Mouse (Mus musculus): ENCODE results near the gene Ubap2.
A peak's percentile ranks its signal among the peaks of the same experiment; 100 is the strongest.

Gene Ubap2

DNA sequence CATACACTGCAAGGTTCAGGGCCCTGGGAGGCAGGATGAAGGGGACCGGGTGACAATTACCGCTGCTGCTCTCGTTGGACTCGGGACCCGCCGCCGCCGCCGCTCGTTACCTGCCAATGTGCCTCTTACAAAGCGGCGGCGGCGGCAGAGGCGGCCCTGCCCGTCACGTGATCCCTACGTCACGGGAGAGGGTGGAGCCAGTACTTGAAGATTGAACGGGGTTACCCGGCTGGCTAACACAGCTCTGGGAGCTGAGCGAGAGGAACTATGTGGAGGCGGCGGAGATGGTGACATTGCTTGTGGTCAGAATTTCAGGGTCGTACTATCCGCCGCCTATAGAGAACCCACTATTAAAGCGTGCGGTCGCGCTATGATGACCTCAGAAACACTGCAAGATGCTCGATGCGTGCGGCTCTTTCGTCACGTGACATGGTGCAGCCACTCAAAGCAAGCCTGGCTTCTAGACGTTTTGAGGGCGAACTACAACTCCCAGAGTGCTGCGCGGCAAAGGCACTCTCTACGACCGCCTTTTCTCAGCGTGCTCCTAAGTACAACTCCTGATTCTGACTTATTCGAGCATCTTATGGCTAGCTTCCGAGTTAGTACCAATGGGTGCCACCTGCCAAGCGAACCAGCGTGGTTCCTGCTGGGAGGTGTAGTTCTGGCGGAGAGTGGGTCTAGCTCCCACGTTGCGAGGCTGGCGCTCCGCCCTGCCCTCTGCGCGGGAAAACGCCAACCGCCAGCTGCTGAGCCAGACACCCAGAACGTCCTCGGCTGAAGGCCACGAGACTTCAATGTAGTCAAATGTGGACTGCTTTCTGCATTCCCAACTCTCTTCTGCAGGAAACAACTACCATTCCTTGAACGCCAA, at the start of gene Ubap2:
TSS of gene Ubap2 (minus strand) at position 165 of the 871 bp plus-strand sequence.
- peak; percentile 94 to 96 for DNase-seq (ENCODE audit: low read depth in 2 of 2, low spot score in 2 of 2)

DNA sequence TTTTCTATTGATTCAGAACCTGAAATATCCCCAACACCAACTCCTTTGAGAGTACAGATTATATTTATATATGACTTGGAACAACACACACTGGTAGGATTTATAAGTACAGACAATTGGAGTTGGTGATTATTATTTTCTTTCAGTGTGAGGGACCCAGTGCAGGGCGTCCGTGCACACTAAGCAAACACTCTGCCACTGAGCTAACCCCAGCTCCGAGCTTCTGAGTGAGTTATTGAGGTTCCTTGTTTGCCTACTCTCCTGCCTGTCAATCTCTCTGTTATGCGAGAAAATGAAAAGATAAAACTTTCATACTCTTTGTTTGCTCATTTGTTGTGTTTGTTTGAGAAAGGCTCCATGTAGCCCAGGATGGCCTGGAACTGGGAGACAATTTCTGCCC, 46.0 kb upstream of the Ubap2 start:
- no peak for DNase-seq (ENCODE audit: low read depth in 2 of 2, low spot score in 2 of 2)

DNA sequence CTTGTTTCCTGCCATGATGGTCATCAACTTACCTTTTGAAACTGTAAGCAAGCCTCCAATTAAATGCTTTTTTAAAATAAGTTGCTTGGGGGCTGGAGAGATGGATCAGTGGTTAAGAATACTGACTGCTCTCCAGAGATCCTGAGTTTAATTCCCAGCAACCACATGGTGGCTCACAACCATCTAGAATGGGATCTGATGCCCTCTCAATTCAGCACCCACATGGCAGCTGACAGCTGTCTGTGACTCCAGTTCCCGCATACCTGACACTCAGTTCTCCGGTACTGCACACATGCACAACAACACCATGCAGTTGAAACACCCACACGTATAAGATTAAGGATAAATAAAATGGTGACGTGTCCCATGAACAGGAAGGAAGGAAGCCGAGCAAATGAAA, 43.3 kb upstream of the Ubap2 start:
- DNase-seq (ENCODE audit: low read depth in 2 of 2, low spot score in 2 of 2): no peak

DNA sequence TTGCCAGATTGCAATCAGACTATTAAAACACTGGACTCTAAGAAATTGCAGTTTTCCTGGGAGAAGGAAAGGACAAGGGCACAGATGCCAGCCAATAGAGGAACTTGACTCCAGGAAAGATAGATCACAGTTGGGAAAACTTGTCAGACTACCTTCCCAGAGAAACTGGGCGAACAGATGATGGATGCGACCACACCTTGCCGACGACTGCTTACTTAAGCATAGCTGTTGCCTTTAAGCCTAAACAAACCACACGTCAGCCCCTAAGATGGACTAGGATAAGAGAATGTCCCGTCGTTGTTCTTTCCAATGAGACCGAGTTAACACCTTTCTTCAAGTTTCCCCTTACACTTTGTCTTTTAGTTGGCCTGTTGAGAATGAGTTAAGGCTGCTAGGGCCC, 40.2 kb upstream of the Ubap2 start:
- no peak for DNase-seq (ENCODE audit: low read depth in 2 of 2, low spot score in 2 of 2)

DNA sequence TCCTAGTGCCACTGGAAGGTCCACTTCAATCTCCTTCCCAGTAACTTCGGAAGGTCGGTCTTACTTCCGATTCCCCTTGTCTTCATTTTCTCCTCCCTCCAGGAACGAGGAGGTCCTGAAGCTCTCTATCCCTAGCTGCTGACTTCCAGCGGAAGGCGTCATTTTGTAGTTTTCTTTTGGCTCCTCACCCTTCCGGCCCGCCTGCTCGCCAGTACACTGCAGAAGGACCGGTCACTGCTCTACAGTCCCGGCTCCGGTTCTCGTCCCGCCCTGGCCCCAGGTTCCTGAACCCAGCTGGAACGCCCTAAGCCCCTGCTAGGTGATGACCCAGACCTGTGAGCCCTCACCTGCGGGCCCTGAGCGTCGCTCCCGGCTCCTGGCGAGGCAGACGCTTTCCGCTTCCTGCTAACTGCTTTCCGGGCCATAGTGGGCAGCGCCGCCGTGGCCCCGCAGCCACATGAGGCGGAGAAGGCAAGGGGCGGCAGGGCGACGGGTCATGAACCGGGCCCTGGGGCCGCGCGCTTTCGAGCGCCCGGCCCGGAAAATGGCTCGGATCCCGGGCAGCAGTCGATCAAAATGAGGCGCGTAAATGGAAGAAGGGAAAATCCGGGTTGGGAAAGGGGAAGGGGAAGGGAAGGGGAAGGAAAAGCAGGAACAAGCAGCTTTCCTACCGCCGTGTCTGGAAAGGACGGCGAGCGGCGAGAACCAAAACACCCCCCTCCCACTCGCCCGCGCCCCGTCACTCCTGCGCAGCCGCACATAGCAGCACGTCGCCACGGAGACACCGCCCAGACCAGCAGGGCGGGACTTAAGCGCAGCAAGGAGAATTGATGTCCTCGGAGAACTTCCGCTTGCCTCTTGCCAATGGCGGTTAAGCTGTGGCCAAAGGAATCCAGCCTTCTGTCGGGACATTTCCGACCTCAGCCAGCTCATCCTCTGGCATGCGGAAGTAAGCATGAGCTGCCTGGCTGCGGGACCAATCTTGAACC, 39.5 kb upstream of the Ubap2 start, which contains the start of gene Dcaf12:
TSS of gene Dcaf12 (minus strand) at position 749 of the 989 bp plus-strand sequence.
- peak; percentile 83 to 91 for DNase-seq (ENCODE audit: low read depth in 2 of 2, low spot score in 2 of 2)

DNA sequence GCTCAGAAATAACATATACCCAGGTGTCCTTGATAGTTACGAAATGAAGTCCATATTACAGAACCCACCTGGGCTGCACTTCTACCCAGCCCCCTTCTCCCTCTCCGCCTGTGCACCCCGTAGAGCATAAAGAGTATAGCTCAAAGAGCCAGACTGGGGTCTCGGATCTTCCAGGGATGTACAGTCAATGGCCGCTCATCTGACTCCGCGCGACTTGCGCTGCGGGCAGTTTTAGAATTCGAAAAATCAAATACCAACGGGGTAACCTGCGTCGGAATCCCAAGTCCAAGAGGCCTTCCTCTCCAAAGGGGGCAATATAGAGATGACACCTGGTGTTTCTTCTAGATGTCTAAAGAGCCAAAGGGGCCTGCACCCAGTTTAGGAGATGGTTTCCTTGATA, 38.8 kb upstream of the Ubap2 start:
- DNase-seq (ENCODE audit: low read depth in 2 of 2, low spot score in 2 of 2): no peak

DNA sequence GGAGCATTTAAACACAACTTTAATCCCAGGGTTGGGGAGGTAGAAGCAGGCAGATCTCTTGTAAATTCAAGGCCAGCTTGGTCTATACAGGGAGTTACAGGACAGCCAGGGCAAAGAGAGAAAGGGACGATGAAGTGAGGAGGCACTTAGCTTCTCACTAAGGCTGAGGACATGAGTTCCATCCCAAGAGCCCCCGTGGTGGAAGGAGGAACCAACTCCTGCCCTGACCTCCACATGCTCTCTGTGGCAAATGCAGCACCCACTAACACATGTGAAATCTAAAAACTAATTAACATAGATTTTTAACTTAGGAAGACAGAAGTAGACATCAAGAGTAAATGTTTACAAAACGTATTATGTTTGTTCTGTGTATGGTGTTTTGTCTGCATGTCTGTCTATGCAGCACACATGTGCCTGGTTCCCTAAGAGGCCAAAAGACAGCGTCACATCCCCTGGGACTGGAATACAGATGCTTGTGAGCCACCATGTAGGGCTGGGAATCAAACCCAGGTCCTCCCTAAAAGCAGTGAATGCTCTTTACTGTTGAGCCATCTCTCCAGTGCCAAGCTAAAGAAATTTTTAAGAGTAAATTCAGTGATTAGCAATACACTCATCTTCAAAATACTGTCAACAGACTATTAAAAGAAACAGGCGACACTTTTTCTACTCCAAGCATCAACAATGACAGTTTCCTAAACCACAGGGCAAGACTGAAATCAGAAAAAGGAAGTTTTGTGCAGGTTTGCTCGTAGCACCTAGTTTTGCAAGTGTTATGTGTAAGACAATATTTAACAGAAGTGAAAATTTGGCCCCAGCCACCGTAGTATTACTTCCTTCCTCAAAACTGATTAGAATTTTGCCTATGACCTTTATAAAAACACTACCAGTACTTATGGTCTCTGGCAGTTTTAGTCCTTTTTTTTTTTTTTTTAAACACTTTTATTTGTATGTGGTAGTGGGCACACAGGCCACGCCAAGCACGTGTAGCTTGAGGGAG, 35.9 kb upstream of the Ubap2 start:
- DNase-seq (ENCODE audit: low read depth in 2 of 2, low spot score in 2 of 2): no peak

DNA sequence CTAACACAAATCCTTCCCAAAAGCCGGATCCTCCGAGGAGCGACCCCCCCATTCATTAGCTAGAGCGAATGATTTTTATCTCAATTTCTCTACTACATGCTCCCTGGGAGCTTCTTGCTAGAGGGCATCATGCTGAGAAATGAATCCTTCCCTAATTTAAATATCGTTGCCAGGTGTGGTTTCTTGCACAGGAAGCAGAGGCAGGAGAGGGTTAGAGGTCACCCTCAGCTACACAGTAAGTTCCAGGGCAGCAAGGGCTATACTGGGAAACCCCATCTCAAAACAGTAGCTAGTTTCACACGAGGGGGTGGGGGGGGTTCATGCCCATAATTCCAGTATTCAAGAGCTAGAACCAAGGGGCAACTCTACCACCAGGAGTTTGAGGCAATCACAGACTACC, 32.5 kb upstream of the Ubap2 start:
- no peak for DNase-seq (ENCODE audit: low read depth in 2 of 2, low spot score in 2 of 2)

DNA sequence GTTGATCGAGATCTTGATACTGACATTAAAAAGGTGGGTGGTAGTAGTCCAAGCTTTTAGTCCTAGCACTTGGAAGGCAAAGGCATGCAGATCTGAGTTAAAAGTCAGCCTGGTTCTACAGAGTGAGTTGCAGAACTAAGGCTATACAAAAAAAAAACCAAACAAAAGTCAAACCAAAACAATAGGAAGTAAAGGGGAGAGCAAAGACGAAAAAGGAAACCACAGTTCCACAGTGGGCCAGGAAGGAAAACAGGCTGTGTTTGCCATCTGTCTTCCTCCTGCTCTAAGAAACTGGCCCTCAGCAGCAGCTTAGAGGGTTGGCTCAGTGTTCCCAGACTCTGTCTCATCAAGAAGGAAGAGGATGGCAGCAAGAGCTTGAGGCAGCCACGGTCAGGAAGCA, 29.4 kb upstream of the Ubap2 start:
- DNase-seq (ENCODE audit: low read depth in 2 of 2, low spot score in 2 of 2): peak in 1 of 2 experiments; percentile 24

DNA sequence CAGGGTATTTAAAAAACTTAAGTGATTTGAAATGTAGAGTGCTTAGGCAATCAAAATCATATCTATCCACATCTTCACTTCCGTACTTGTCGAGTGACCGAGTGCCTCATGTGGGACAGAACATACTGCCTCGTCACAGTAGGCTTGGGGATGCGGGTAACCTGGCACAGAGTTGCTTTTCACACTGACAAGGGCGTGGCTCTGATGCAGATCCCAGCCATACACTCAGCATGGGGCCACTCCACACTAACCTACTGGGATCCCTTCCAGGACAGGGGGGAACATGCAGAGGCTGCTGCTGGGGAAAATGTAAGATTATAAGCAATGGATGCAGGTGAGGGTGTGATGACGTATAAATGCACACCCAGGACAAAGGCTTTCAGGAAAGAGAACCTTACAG, 28.7 kb upstream of the Ubap2 start:
- no peak for DNase-seq (ENCODE audit: low read depth in 2 of 2, low spot score in 2 of 2)

DNA sequence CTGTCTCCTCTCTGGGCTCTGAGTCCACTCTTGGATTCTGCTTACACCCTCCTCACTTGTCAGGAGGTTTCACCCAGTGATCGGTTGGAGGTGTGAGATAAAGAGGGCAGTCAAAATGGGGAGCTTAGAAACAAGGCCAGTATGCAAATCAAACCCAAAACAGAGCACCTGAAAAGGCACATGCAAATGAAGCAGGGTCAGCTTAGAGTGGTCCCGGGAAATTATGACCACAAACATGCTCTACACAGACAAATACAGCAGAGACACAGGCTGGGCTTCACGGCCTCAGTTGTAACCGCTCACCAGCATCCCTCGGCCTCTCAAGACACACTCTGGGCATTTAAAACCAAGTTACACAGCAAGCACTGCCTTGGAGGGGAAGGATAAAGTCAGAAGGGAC, 24.0 kb upstream of the Ubap2 start:
- no peak for DNase-seq (ENCODE audit: low read depth in 2 of 2, low spot score in 2 of 2)

DNA sequence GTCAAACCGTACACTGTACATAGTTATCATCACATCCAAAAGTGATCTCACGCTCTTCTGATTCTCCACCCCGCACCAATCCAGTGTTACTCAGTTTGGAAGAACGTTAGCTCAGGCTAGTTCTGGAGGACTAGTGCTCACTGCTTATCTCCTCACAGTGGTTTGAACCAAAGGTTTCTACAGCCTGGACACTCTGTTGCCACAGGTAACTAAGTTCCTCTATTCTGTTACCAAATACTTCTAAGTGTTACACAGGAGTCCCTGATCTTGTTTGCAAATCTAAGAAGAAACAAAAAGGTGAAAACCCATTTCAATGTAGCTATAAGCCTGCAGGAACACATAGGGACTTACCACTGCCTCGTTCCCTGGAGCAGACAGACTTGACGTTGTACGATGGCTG, 21.0 kb upstream of the Ubap2 start:
- no peak for DNase-seq (ENCODE audit: low read depth in 2 of 2, low spot score in 2 of 2)

DNA sequence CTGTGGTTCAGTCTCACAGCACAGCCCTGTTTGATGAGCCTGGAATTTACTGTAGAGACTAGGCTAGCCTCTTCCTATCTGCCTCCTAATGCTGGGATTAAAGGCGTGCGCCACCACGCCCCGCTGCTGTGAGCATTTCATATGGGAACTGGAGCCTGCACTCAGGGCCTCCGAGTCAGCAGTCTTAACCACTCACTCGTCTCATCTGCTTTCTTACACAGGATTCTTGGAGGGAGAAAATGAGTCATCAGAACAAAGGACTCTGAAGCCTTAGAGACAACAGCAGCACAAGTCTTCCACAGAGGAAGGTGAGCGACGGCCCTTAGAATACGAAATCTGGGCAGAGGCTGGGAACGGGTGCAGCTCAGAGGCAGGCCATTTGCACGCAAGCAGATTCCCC, 20.6 kb upstream of the Ubap2 start:
- no peak for DNase-seq (ENCODE audit: low read depth in 2 of 2, low spot score in 2 of 2)

DNA sequence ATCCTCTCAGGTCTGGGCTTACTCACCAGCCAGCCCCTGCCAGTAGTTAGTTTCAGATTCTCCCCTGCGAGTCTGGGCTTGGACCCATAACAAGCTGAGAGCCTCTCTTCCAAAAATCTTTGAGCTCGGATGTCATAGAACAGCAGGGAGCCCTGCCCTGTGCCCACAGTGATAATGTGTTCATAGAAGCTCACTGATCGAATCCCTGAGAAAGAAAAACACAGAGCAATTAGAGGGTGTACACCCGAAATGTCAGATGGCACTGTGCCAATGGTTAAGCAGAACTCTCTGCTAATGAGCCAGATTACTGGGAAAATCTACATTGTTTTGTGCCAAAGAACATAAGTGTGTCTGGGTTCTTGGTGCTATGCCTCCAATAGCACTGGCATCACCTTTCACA, 19.0 kb upstream of the Ubap2 start:
- no peak for DNase-seq (ENCODE audit: low read depth in 2 of 2, low spot score in 2 of 2)

DNA sequence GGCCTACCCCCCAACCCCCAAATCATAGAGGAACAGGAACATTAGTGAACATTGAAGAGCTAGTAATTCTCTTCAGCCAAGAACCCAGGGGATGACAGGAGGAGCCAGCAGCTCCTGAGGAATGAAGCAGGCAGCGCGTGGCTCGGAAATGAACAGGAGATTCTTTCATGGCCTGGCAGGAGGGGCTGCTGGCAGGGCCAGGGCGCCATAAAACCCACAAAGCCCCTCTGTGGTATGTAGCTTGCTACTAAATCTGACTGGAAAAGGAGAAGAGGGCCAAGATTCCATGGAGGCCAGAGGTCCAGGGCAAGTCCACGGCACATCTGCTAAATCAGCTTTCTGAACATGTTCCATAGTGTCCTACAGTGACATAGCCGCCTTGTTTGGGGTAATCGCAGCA, 14.9 kb upstream of the Ubap2 start:
- no peak for DNase-seq (ENCODE audit: low read depth in 2 of 2, low spot score in 2 of 2)

DNA sequence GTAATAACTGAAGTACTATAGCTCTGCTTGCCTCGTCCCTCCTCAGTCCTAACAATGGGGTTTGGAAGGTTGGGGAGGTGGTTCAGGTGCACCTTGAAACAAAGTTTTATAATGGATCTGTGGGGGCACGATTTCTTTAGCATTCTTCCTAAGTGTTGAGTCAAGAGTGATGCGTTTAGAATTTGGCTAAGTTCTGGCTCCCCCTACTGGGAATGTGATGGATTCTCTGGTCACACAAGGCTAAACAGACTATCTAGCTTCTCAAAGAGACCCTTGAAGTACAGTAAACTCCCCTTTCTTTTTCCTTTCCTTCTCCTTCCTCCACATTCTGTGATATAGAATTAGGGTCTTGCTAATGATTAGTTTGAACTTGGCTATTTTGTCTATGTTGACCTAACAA, 11.5 kb upstream of the Ubap2 start:
- peak; percentile 14 to 42 for DNase-seq (ENCODE audit: low read depth in 2 of 2, low spot score in 2 of 2)

DNA sequence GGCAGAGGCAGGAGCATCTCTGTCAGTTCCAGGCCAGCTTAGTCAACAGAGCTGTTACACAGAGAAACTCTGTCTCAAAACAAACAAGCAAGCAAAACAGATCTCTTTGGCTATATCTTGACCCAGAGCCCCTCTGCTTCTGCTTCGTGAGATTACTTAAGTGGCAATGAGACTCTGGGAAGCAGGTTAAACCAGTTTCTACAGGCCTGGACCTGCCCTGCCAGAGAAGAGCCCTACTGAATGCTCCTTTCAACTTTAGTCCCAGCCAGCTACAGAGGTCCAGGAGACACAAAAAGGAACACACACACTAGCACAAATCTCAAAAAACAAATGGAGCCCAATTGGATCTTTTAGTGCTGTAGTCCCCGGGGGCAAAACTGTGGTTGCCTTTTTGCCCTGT, 9.1 kb upstream of the Ubap2 start:
- DNase-seq (ENCODE audit: low read depth in 2 of 2, low spot score in 2 of 2): no peak

DNA sequence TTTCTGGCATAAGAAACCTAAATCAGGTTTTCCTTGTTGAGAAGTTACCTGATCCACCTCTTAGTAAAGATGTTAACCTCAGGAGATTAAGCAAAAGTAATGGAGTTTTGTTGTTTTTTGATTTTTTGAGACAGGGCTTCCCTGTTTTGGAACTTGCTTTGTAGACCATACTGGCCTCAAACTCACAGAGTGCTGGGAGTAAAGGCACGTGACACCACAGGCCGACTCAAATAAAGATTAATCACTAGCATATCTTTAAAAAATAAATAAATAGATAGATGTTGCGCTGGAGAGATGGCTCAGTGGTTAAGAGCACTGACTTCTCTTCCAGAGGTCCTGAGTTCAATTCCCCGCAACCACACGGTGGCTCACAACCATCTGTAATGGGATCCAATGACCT, 983 bp upstream of the Ubap2 start:
- no peak for DNase-seq (ENCODE audit: low read depth in 2 of 2, low spot score in 2 of 2)

DNA sequence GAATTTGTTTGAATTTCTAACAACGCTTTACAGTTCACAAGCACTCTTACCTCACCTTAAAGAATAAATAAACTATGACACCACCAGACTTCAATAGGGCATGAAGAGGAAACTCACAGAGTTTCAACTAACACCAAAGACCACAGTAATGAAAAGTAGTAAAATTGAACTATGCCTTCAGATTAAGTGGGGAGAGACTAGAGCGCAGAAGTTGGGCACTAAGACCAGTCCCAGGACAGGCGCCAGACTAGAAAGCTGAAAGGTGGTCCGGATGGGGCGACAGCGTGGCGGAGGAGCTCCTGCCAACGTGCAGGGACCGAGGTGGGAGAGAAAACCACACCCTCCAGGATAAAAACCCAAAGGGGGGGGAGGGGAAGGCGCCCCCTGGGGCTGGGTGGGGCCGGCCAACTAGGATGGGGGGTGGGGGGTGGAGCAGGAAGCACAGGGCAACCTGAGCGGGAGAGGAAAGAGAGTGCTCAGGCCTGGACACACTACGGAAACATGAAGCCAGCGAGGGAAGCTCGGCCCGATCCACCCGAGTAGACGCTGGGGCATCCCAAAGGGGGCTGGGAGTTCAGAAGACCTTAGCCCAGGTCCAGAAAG, 466 bp downstream of the Ubap2 start:
- peak; percentile 15 to 31 for DNase-seq (ENCODE audit: low read depth in 2 of 2, low spot score in 2 of 2)

DNA sequence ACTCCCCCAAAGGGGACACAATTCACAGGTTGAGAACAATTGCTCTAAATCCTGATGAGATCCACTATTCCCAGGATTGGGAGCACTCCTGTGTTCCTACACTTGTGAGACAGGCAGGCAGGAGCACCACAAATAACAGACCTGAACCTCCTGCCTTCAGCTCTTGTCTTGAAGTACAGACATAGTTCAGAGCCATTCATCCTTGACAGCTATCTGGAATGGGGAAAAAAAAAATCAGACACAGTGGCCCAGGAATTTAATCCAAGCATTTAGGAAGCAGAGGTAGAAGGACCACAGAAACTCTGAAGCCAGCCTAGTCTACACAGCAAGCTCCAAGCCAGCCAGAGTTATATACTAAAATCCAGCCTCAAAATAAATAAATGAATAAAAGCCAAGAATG, 6.8 kb downstream of the Ubap2 start:
- DNase-seq (ENCODE audit: low read depth in 2 of 2, low spot score in 2 of 2): no peak

All from CD8-positive naive resting alpha-beta T cell, adult 2 months (primary cell).